Mouse (Mus musculus) limb, embryonic 11.5 days (tissue): ENCODE measurements around the gene Olfr486. TPM values are rescaled to one million over a fixed set of nuclear protein-coding genes. Genes with fewer than 3 reads are reported as not detected.
"Not testable (repeated sequence)": the region's sequence is repeated elsewhere in the genome, so short reads cannot be mapped to it uniquely, and the experiment has no call there.

ENCODE experiments used
- ATAC-seq: fragments of 200-750 bp; cut with Nextera tagmentation; 2 replicates; pipeline ENCODE4 v1.8.0; 2017; ENCODE audit warnings: low read depth; ENCODE audit not compliant: insufficient number of reproducible peaks, low FRiP score, low TSS enrichment
- DNase-seq: peaks from one replicate; pipeline ENCODE4 v3.0.0-alpha.2; 2015; ENCODE audit warnings: low spot score
- H3K27ac ChIP-seq: fragments of 300-500 bp; sonication (generic); replicated peaks from 2 replicates; pipeline ENCODE4 v1.5.1; 2014; ENCODE audit warnings: low read depth, mild to moderate bottlenecking, low read length
- H3K27me3 ChIP-seq: fragments of 300-500 bp; sonication (generic); 2 replicates; pipeline ENCODE4 v1.6.1; 2014; ENCODE audit warnings: mild to moderate bottlenecking, low read length, mixed read lengths; ENCODE audit not compliant: control insufficient read depth, insufficient read depth
- H3K36me3 ChIP-seq: fragments of 300-500 bp; sonication (generic); 2 replicates; pipeline ENCODE4 v1.6.1; 2014; ENCODE audit warnings: mild to moderate bottlenecking, low read length, moderate library complexity, mixed read lengths; ENCODE audit not compliant: control insufficient read depth, insufficient read depth
- H3K4me1 ChIP-seq: fragments of 300-500 bp; sonication (generic); 2 replicates; pipeline ENCODE4 v1.6.1; 2014; ENCODE audit warnings: low read length, mixed read lengths; ENCODE audit not compliant: control insufficient read depth, insufficient read depth
- H3K4me2 ChIP-seq: fragments of 300-500 bp; sonication (generic); 2 replicates; pipeline ENCODE4 v1.6.1; 2014; ENCODE audit warnings: low read depth, mild to moderate bottlenecking, moderate library complexity; ENCODE audit not compliant: severe bottlenecking
- H3K4me3 ChIP-seq: fragments of 300-500 bp; sonication (generic); 2 replicates; pipeline ENCODE4 v1.5.1; 2014; ENCODE audit warnings: low read depth, low read length
- H3K9ac ChIP-seq: fragments of 300-500 bp; sonication (generic); 2 replicates; pipeline ENCODE4 v1.6.1; 2014; ENCODE audit warnings: mild to moderate bottlenecking, low read length
- H3K9me3 ChIP-seq: fragments of 300-500 bp; sonication (generic); 2 replicates; pipeline ENCODE4 v1.6.1; 2016; ENCODE audit warnings: low read length; ENCODE audit not compliant: control insufficient read depth
- WGBS: fragments of 180-500 bp; shearing (Covaris S2); extraction: QIAGEN DNeasy Blood & Tissue Kit; methylation state at CpG from one replicate; pipeline ENCODE4 v1.1.7; 2014; 5-methylcytosine and 5-hydroxymethylcytosine counted together
- polyA plus RNA-seq: library from polyadenylated mRNA; unstranded; fragments of >200 nt; fragmentation: Nextera tagmentation; extraction: Ambion mirVana; gene quantifications from 2 replicates; pipeline ENCODE4 v1.2.1, GENCODE M21; 2014

Olfr486 gene
- not detected in 2 replicates for polyA plus RNA-seq

DNA sequence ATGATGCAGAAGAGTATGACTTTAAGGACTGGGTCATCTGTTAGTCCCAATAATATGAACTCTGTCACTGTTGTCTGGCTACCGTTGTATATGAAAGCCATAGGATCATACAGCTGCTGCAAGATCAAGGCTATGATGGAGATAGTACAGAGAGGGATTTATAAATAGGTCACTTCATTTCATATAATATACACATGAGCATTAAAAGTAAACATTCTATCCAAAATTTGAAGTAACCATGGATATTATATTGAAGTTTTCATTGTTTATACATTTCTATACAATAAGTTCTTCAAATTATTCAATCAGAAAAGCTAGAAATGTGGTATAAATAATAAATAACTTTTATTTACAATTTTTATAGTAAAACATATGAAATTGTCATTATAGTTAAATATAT, at the start of gene Olfr486:
TSS of gene Olfr486 (minus strand) at position 101 of the 400 bp plus-strand sequence.
- not testable (repeated sequence) for H3K4me2 ChIP-seq, H3K27ac ChIP-seq, H3K4me1 ChIP-seq, DNase-seq, H3K9ac ChIP-seq, H3K9me3 ChIP-seq, H3K4me3 ChIP-seq, H3K27me3 ChIP-seq, H3K36me3 ChIP-seq, ATAC-seq
- 82% methylated on average over 1 of the region's 1 CpGs for WGBS

DNA sequence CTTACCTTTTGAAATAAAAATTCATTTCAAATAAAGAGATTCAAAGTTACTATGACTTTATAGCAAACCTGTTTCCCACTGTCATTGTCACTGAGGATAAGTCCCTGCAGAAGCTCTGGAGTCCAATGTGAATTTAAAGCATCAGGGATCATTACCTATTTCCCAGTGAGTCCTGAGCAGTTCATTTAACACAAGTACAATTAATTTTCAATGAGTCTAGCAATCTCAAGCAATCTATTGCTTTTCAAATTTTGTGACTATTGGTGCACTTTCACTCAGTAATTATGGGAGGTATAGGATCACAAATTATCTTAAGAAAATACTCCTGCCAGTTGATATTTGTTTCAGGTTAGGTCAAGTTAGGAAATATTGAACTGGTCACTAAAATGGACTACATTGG, 42.0 kb upstream of the Olfr486 start, which contains the start of gene Olfr487:
TSS of gene Olfr487 (minus strand) at position 101 of the 400 bp plus-strand sequence.
- not testable (repeated sequence) for ATAC-seq, H3K27ac ChIP-seq, H3K36me3 ChIP-seq, H3K9ac ChIP-seq, DNase-seq, H3K9me3 ChIP-seq, H3K4me3 ChIP-seq, H3K4me1 ChIP-seq, H3K27me3 ChIP-seq, H3K4me2 ChIP-seq

DNA sequence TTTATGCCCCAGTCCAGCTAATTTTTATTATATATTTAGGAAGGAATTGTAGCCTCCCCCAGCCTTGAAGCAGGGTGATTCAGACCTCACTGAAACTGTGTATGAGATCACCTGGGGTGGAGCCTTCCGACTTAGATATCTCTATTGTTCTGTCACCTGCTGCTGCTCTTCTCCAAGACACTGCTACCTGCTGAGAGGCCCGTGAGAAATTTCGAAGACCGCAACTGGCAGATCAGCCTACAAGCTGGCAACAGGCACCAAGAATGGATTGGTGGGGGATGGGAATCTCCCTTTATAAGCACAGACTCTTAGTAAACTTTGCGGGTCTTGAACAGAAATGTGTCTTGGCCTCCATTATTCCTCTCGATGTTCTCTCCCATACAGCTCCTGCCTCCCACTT, 24.4 kb upstream of the Olfr486 start:
- ATAC-seq (no peak), DNase-seq (no peak)
- 76% methylated on average over 6 of the region's 6 CpGs for WGBS
- H3K27me3 ChIP-seq, result no peaks in the 10 kb centered on the region
- H3K4me1 ChIP-seq, result no peaks in the 10 kb centered on the region
- H3K9ac ChIP-seq, result no peak overlapping the region
- no peak overlapping the region for H3K27ac ChIP-seq
- H3K4me3 ChIP-seq, result no peak overlapping the region
- no peaks in the 10 kb centered on the region for H3K9me3 ChIP-seq
- no peak overlapping the region for H3K4me2 ChIP-seq
- H3K36me3 ChIP-seq, result no peaks in the 10 kb centered on the region

DNA sequence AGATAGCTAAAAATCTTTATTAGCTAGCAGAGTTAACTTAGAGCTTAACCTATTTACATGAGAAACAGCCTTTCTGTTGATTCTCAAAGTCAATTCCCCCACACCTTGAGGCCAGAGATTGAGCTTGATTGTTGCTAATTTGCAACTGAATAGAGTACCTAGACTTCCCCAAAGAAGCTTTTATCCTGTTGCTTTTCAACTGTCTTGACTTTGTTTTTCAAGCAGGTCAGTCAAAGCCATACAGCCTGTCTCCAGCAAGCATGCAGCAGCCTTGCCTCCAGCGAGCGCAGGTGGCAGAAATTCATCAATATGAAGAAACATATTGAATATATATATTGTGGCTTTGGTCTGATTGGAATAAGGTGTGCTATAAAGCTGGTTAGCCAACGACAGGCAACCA, 23.8 kb upstream of the Olfr486 start:
- DNase-seq, H3K9me3 ChIP-seq, H3K4me3 ChIP-seq, H3K4me2 ChIP-seq, H3K9ac ChIP-seq, H3K27me3 ChIP-seq, H3K36me3 ChIP-seq, H3K27ac ChIP-seq, H3K4me1 ChIP-seq, ATAC-seq: not testable (repeated sequence)
- WGBS, result 67% methylated on average over 3 of the region's 3 CpGs

DNA sequence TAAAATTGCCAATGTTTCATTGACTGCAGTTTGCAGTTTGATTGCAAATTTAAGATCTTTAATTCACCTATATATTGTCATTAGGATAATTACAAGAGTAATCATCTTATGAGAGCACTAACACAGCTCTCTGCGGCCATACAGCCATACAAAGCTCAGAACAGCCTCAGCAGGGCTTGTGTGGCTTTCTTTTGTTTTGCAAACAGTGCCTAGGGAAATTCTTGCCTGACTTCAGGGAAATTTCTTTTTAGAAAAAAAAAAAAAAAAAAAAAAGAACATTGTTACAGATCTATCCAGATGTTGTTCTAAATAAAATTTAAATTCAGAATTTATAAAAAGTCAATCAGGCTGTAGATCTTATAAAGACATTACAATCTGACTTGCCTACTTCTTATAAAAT, 20.2 kb upstream of the Olfr486 start:
- not testable (repeated sequence) for H3K4me2 ChIP-seq, H3K36me3 ChIP-seq, H3K27me3 ChIP-seq, DNase-seq, H3K4me1 ChIP-seq, ATAC-seq, H3K9ac ChIP-seq, H3K9me3 ChIP-seq, H3K4me3 ChIP-seq, H3K27ac ChIP-seq
- 83% methylated on average over 1 of the region's 1 CpGs for WGBS

DNA sequence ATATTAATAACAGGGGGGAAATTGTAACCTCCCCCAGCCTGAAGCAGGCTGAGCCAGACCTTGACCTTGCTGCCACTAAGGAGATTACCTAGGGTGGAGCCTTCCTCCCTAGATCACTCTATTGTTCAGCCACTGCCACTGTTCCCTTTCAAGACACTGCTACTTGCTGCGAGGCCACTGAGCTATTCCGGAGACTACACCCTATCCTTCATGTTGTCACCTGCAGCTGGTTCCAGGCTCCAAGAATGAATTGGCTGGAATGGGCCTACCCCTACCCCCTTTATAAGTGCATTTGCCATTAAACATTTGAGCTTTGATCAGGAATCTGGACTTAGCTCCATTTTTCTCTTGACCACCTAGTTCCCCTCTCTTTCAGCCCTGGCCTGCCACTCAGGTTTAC, 18.7 kb upstream of the Olfr486 start:
- H3K9ac ChIP-seq, H3K36me3 ChIP-seq, H3K27me3 ChIP-seq, H3K4me3 ChIP-seq, H3K4me1 ChIP-seq, H3K9me3 ChIP-seq, DNase-seq, ATAC-seq, H3K27ac ChIP-seq, H3K4me2 ChIP-seq: not testable (repeated sequence)
- 65% methylated on average over 2 of the region's 2 CpGs for WGBS

DNA sequence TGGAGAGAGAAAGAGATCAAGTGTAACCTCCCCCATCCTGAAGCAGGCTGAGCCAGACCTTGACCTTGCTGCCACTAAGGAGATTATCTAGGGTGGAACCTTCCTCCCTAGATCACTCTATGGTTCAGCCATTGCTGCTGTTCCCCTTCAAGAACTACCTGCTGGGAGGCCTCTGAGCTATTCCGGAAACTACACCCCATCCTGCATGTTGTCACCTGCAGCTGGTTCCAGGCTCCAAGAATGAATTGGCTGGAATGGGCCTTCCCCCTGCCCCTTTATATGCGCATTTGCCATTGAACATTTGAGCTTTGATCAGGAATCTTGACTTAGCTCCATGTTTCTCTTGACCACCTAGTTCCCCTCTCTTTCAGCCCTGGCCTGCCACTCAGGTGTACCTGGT, 12.7 kb upstream of the Olfr486 start:
- WGBS, result 95% methylated on average over 2 of the region's 2 CpGs
- not testable (repeated sequence) for H3K4me2 ChIP-seq, H3K27me3 ChIP-seq, DNase-seq, ATAC-seq, H3K9ac ChIP-seq, H3K4me1 ChIP-seq, H3K27ac ChIP-seq, H3K9me3 ChIP-seq, H3K36me3 ChIP-seq, H3K4me3 ChIP-seq

DNA sequence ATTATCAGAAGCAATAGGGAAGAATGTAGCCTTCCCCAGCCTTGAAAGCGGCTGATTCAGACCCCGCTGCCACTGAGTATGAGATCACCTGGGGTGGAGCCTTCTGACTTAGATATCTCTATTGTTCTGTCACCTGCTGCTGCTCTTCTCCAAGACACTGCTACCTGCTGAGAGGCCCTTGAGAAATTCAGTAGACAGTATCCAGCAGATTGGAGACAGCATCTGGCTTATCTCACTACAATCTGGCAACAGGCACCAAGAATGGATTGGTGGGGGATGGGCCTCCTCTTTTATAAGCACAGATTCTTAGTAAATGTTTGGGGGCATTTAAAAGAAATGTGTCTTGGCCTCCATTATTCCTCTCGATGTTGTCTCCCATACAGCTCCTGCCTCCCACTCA, 11.9 kb upstream of the Olfr486 start:
- not testable (repeated sequence) for H3K9ac ChIP-seq, H3K27ac ChIP-seq, H3K4me3 ChIP-seq, H3K27me3 ChIP-seq, H3K9me3 ChIP-seq, H3K4me1 ChIP-seq, ATAC-seq, H3K36me3 ChIP-seq, DNase-seq, H3K4me2 ChIP-seq
- WGBS, result 87% methylated on average over 3 of the region's 3 CpGs

DNA sequence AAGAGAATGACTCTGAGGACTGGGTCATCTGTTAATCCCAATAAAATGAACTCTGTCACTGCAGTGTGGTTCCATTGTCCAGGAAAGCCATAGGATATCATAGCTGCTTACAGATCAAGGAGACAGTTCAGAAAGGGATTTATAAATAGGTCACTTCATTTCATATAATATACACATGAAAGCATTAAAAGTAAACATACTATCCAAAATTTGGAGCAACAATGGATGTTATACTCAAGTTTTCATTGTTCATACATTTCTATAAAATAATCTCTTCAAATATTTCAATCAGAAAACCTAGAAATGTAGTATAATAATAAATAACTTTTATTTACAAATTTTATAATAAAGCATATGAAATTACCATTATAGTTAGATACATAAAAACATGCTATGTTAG, 12.8 kb downstream of the Olfr486 start, which contains the start of gene Olfr485:
TSS of gene Olfr485 (minus strand) at position 101 of the 400 bp plus-strand sequence.
- Histone ChIP-seq H3K4me1 (no peaks in the 10 kb centered on the region), H3K27ac (no peak within 1 kb of the TSS), H3K4me2 (no peak within 1 kb of the TSS), H3K27me3 (no peaks in the 10 kb centered on the region), H3K4me3 (no peak within 1 kb of the TSS), H3K9me3 (no peaks in the 10 kb centered on the region), H3K9ac (no peak within 1 kb of the TSS), H3K36me3 (no peaks in the 10 kb centered on the region)
- DNase-seq, result no peak
- ATAC-seq, result no peak
